ENCODE assay signal across 23 mouse cellular contexts in genomic region chr15:79850143-79850542, GRCm38 (mm10). TPM values are rescaled to one million over a fixed set of nuclear protein-coding genes. Genes with fewer than 3 reads are reported as not detected.
"Had no signal": no experiment of that assay in that cellular context is flagged by ENCODE, and none has a peak within 500 bp of the region (broad histone marks: within the 10 kb centered on the region; RNA-seq: fewer than 3 reads in every experiment).

No protein-coding gene starts in this region.

- H3K4me2 ChIP-seq: limb, embryonic 12.5 days; limb, embryonic 15.5 days; liver, embryonic 13.5 days; midbrain, embryonic 12.5 days; stomach, embryonic 15.5 days had no signal

- H3K4me1 ChIP-seq: liver, embryonic 13.5 days had no signal

- ATAC-seq: midbrain, embryonic 16.5 days had no signal

- H3K9me3 ChIP-seq: limb, embryonic 12.5 days; limb, embryonic 15.5 days; midbrain, embryonic 12.5 days; stomach, embryonic 15.5 days had no signal

- DNase-seq: kidney, adult 11 months; kidney, adult 9 months; kidney, postnatal 25 days; left cerebral cortex, postnatal 4 days; liver, embryonic 13.5 days; lung, adult 2 months; right cerebral cortex, adult 18-20 months; right cerebral cortex, postnatal 14 days; right cerebral cortex, postnatal 4 days; thymus, adult 18-20 months; thymus, postnatal 36 days had no signal

- H3K36me3 ChIP-seq: limb, embryonic 12.5 days; limb, embryonic 15.5 days; liver, embryonic 13.5 days; midbrain, embryonic 12.5 days; stomach, embryonic 15.5 days had no signal

- H3K27ac ChIP-seq: limb, embryonic 12.5 days; limb, embryonic 15.5 days; liver, embryonic 13.5 days; macrophage; midbrain, embryonic 12.5 days; stomach, embryonic 15.5 days had no signal

- H3K4me3 ChIP-seq: limb, embryonic 12.5 days; limb, embryonic 15.5 days; liver, embryonic 13.5 days; midbrain, embryonic 12.5 days; stomach, embryonic 15.5 days had no signal

- H3K27me3 ChIP-seq: limb, embryonic 12.5 days; limb, embryonic 15.5 days; stomach, embryonic 15.5 days had no signal

- H3K9ac ChIP-seq: limb, embryonic 12.5 days; limb, embryonic 15.5 days; liver, embryonic 13.5 days; midbrain, embryonic 12.5 days; stomach, embryonic 15.5 days had no signal

RNA-seq across cellular contexts. Expression of gene Npcd, which starts 16.1 kb away (rescaled TPM):
- total RNA-seq: megakaryocyte, adult 5-6 weeks had no signal
- polyA plus RNA-seq: intestine, embryonic 14.5 days; kidney, embryonic 16.5 days; large intestine, adult 2 months; limb, embryonic 12.5 days; limb, embryonic 15.5 days; liver, embryonic 13.5 days; macrophage; neural tube, embryonic 11.5 days; stomach, embryonic 15.5 days; testis, adult 2 months had no signal
